Mouse (Mus musculus): Measurements from ENCODE around the gene Ets1.
A peak's percentile ranks its signal among the peaks of the same experiment; 100 is the strongest.

Gene Ets1

DNA sequence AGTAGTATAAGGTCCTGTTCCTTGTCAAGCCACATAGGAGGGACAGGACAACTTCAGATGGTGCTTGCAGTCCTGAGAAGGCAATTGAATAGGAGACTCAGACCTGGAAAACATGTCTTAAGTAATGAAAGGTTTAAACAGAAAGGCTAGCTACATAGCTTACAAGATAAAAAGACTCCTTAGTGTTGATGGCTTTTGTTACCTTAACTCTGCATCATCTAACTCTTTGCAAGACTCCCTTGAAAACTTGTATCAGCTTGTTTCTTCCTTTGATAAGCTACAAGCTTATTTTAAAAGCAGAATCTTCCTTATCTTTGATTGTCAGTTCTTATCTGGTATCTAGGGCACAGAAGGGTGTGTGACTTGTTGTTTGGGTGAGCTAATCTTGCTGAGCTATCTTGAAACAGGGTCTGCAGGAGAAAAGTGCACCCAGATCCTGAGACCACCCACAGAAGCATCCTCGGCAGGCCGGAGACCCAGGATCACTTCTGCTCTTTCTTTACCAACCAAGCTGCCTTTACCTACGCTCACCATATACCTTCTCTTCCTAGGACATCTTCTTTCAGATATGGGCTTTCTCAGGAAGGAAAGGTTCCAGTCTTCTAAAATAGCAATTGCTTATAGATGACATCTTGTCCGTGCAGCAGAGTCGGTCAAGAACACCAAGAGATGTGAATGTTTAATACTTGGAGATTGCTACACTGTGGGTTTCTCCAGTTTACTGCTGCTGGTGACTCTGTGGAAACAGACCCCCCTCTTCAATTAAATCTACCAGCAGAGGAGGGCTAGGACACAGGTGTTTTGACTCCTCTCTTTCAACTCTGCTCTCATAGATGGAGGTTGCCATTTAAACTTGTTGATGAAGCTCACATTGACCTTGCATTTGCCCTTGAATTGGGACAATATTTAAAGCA is 19.2 kb upstream of the Ets1 start:
- no peak for DNase-seq (ENCODE audit: low read depth, low spot score)

DNA sequence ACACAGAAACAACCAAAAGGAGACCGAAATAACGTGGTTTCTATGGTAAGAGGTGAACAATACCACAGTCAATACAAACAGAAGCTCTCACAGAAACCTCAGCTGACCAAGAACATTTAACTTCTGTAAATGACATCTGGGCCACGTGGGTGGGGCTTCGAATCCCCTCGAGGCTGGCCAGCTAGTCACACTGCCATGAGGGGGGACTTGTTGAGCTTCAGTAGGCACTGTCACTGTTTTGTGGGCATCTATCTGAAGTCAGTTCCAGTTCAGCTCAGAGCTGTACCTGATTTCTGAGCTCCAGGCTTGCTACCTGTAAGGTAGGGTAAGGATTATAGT is 18.6 kb upstream of the Ets1 start:
- no peak for DNase-seq (ENCODE audit: low read depth, low spot score)

DNA sequence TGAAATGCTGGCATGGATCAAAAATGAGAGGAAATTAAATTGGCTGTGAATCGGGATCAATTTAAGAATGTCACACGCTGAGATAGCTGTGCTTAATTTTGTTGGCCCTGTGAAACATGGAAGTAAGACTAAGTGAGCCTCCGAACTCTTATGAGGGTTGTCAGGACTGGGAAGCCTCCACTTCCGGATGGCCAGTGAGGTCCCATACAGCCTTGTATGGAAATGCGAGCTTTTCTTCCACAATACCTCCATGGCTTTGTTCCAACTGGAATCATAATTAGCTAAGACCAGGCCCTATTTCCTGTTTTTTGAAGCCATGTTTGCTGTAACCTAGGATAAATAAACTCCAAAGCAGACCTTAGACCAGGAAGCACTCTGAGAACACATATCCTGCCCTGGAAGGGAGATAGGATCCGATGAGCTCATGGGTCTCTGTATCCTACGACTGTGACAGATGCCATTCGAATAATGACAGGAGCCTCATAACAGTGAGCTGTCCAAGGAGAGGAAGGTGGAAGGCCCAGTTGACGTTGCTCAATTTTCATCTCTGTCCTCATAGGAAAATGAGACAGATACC is 17.4 kb upstream of the Ets1 start:
- DNase-seq (ENCODE audit: low read depth, low spot score): no peak

DNA sequence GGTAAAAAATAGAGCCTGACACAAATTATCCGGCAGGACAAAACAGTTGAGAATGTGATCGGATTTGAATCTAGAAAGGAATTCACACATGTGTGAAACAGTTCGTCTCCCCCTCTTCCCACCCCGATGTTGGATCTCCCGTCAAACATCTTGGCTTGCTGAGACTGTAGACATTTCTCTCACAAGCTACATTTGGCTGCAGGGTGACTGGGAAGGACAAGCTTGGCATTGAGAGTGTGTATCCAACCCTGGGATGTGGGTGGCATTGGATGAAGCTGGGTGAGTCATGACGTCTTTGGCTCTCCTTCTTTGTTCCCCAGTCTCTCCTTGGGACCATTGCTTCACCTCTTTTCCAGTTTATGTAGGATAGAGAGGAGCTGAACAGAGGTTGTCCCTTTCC is 16.4 kb upstream of the Ets1 start:
- peak; percentile 22 for DNase-seq (ENCODE audit: low read depth, low spot score)

DNA sequence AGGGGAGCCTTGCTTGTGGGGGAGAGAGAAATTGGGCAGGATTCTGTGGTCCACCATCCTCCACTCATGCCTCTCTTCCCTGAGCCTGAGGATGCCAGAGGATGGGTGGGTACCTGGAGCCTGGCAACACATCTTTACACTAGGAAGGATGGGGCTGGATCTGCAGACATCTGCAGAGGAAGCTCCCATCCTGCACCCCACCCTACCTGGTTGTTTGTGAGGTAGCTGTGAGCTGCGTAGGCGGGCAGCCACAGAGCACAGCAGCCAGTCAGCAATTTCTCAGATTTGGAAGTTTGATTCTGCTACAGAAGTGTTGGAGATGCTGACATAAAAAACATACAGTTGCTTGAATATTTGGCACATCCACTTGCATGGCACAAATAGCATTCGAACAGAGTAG is 15.6 kb upstream of the Ets1 start:
- DNase-seq (ENCODE audit: low read depth, low spot score): no peak

DNA sequence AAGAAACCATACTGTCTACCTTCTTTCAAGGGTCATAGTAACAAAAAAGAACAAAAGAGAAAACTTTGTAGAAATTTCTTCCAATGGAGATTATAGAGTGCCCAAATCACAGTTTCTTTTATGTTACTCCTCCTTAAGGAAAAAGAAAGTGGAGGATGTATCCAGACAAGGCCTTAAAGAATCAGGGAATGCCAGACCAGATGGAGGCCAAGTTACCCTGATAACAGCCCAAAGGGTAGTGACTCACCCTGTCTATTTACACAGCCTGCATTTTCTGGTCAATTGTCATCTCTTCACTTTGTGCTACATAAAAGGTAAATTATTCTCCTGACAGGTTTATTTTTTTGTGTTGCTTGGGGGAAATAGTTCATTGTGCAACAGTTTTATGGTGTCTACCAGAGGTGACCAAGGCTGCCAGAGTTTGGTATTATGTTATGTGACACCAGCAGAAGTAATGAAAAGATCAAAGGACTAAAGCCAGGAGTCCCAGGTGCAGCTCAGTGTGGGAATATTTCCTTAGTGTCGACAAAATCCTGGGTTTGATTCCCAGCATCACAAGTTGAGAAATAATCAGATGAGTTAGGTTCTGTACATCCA is 6.5 kb upstream of the Ets1 start:
- DNase-seq (ENCODE audit: low read depth, low spot score): peak; percentile 85

DNA sequence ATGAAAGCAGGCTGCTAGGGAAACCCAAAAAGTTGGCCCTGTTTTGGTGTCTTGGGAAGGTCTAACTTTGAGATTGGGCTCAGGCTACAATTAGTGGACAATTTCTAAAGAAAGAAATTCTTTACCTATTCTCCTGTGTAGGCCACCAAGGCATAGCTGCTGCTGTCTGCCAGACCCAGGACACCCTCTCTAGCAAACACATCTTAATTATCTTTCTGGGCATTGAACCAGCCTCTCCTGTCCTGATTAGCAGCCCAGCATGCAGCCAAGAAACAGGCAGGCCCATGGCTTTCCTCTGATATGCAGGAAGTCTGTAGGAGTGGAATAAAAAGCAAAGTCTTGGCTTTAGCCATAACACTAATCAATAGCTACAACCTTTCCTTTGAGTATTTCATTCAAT is 4.7 kb upstream of the Ets1 start:
- DNase-seq (ENCODE audit: low read depth, low spot score): no peak

DNA sequence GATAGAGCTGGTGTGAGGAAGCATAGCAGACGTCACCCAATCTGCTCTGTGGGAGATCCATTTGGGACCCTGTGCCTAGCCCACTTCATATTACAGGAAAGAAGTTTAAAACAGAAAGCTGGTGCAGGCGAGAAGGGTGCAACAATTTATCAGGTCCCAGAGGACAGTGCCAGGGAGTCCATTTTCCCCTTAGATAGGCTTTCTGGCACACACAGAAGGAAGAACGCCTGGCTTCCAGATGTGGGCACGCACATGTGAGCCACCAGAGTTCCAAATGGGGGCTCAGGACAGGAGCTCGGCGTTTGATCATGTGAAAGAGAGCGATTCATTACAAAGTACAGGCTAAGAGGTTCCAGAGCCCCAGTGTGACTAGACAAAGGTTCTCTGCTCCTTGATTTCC is 3.8 kb upstream of the Ets1 start:
- no peak for DNase-seq (ENCODE audit: low read depth, low spot score)

DNA sequence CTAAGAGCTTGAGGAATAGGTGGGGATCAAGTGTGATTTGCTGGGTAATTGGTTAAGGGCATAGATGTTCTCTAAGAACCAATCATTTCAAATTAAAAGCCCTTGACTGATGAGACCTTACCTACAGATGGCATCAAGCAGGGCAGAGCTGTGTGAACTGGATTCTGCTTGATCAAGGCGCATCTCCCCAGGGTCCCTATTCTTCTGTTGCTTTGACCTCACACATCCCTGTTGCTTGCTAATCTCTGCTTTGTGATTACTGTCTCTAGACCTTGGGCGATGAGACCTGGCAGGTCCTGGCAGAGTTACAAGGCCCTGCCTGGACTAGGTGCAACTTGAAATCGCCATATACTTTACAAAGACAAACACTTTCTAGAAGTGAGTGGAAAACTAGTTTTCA is 9.0 kb downstream of the Ets1 start:
- no peak for DNase-seq (ENCODE audit: low read depth, low spot score)

DNA sequence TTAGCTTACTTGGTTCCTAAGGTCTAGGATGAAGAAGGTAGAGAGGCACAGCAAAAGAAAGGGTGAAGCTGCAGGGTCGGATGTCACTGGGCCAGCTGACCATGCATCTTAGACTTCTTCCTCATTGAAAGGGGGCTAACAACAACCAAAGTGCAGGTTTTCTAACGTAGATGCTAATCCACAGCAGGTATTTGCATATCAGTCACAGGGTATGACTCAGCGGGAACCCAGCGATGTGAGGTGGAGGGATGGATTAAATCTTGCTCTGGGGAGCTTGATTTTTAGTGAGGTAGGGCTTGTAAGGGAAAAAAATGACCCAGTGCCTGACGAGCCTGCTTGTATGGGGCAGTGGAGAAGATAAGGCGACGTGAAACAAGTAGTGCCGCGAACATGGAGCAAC is 9.5 kb downstream of the Ets1 start:
- DNase-seq (ENCODE audit: low read depth, low spot score): peak; percentile 31

DNA sequence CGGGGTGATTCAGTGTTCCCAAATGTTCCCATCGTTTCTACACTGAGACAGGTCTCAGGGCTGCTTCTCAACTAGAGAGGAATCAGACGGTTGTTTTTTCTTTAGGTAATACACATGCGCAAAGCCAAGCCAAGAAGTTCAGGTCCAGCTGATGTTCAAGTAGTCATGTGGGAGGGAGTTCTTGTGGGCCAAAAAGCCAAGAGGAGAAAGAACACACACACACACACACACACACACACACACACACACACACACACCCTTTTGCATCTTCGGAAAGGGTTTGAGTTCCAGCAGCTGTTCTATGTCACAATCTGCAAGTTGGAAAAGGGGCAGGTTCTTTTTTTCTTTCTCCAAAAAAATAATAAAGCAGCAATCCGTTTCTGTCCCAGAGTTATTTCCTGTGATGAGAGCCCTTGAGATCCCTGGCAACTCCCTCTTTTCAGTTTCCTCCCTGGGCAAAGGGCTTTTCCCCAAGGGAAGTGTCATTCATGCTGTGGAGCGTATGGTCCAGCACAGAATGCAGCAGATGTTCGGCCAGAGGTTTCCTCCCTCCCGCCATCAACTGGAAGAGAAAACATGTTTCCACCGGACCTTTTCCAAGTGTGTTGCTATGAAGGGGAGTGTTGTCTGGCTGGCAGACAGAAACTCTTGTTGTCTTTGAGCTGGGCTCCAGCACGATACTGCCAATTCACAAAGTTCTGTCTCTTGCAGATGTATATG is 10.7 kb downstream of the Ets1 start:
- DNase-seq (ENCODE audit: low read depth, low spot score): peak; percentile 89

DNA sequence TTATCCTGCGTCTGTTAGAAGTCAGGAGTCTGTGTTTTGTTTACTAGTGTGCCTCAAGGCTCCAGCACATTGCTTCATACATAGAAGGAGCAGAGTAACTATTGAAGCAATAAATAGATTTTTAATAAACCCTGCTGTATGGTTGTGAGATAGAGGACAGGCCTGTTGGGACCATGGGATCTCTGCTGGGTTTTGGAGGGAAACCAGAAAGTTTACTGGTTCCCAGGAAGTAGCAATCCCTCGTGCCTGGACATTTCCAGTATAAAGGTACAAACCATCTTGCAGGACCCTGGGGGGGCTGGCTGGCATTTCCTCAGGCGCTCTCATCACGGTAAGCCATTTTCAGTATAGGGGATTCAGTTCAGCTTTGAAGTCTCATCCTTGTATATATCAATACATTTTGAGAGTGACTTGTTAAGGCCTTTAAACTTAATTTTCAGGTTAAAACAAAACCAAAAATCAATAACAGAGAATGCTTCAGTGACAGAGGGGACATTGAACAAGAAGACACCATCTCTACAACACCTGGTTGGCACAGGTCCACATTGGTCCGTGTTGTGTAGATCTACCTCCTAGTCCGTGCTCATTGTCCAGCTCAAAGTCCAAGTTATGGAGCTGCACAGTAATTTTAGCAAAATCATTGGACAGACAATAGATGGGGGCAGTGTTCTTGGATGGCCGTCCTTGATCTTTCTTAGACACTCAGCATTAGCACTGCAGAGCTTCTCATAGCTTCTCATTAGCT is 11.7 kb downstream of the Ets1 start:
- DNase-seq (ENCODE audit: low read depth, low spot score): no peak

DNA sequence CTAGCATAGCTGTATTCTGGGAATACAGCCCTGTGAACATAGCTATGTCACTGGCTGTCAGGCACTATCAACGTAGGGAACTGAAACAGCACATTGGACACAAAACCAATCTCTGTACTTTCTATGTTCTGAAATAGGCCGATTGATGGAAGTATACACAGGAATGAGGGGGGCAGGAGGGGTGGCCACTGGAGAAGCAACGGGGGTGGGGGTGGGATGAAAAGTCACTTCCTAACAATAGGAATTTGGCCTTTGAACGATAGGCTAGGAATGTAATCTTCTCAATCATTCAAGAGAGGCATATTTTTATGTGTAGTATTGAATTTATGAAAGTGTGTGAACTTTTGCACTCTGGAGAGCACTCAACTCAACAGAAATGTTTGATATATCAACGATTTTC is 12.3 kb downstream of the Ets1 start:
- DNase-seq (ENCODE audit: low read depth, low spot score): no peak

DNA sequence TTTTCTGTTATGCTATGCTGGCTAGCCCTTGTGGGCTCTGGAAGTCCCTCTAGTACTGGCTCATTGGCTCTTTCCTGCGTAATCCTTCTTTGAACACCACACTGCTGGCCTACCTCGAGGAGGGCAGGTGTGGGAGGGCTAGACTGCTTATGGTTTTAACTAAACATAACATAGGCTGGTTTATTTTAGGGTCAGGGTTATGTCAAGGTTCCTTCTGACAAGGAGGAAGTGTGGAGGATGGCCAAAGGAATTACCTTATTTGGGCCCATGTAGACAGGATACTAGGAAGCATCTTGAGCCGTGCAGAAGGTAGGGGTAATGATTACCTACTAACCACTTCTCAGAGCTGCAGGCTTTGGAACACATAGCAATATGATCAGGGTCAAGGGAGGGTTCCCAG is 14.7 kb downstream of the Ets1 start:
- DNase-seq (ENCODE audit: low read depth, low spot score): no peak

DNA sequence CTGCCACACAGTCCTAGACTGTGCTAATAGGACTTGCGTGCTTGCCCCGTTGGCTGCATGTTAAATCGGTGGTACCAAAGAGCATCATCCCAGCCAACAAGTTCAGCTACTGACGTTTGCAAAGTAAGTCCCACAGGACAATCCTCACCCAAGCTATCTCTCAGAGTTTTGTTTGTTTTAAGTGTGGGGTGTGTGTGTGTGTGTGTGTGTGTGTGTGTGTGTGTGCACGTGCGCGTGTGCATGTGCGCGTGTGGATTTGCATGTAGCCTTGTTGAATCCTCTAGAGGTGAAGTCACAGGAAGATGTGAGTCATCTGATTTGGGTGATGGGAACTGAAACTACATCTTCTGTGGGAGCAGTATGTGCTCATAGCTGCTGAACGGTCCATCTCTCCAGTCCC is 16.1 kb downstream of the Ets1 start:
- DNase-seq (ENCODE audit: low read depth, low spot score): no peak

DNA sequence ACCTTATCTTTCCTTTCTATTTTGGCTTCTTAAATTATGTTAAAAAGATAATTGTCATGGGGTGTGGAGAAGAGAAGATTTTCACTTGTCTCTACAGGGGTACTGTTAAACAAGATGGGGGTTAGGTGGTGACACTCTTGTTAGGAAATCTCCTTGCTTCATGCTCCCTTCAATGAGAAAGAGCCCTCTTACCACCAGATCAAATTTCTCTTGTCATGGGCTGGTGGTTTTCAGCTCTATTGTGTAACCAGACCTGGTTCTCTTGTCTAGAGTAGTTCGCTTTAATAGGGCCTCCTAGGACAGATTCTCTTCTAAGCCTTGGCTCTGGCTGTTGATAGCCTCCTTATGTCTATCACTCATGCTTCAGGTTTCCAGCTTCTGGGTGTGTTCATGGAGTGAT is 18.3 kb downstream of the Ets1 start:
- no peak for DNase-seq (ENCODE audit: low read depth, low spot score)

DNA sequence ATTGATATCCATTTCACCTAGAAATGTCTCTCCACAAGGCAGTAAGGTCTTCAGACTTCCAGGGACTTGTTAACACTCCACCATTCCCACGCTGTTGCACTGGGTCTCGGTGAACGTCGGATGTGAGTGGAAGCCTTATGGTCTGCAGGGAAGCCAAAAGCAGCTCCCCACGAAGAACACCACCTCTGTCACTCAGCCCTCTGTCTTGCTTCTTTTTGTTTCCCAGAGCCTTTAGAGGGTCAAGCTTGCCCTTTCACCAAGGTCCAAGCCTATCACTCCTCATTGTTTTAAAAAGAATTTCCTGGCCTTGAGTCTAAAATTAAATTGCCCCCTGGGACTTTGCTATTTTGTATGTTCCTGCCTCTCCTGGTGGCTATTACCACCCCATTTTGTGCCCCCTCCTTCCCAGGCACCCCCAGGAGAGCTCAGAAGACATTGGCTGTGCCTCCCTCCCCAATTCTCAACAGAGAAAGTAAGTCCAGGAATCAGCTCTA is 20.4 kb downstream of the Ets1 start:
- no peak for DNase-seq (ENCODE audit: low read depth, low spot score)

DNA sequence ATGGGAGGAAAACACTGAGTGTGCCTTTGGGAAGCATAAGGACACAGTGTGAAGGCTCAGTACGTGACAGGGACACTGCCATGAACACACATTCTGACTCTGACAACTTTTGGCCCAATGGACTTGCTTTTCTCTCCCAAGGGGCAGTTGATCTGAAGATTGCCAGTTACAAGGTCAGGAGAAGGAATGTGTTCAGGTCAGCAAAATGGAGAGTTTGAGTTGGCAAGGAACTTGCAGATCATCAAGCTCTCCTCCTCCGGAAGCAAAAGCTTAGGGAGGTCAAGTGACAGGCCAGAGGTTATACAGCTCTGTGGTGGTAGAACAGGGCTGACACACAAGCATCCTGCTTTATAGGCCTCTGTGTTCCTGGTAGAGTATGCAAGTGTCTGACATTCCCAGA is 21.1 kb downstream of the Ets1 start:
- no peak for DNase-seq (ENCODE audit: low read depth, low spot score)

DNA sequence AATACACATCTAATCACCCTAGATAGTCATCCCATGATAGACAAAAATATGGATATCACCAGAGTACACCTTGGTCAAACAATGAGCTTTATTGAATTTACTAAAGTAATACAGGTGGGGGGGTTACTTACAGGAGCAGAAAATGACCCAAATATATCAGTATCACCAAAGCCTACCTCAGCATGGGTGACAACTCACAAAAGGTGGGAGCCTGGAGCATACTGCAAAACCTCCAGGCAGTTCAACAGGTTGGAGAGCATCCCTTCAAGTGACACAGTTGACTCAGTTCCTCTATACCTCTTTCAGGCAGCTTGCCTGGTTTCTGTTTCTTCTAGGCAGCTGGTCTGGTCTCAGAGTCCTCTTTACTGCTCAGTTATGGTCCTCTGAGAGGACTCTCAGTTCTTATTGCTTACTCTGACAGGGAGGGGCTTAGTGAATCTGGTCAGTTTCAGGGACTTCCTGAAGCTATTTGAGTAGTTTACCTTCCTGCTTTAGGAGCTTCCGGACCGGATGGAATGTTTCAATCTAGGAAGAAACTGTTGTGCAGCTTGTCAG is 24.5 kb downstream of the Ets1 start:
- DNase-seq (ENCODE audit: low read depth, low spot score): no peak

DNA sequence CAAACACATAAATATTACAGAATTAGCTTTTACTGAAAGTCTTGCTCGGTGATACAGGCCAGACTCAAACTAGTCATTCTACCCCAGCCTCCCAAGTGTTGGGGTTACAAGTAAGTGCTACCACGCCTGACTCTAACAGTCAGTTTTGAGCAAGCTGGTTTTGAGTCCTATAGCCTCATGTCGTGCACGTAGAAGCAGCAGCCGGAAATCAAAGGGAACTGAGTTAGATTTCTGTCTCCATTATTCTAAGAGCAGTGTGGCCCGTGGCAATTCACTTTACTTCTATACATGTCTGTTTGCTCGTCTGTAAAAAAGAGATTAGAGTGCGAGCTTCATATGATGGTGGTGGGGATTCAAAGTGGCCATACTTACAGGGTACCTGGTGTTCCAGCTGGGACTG is 25.1 kb downstream of the Ets1 start:
- DNase-seq (ENCODE audit: low read depth, low spot score): no peak

DNA sequence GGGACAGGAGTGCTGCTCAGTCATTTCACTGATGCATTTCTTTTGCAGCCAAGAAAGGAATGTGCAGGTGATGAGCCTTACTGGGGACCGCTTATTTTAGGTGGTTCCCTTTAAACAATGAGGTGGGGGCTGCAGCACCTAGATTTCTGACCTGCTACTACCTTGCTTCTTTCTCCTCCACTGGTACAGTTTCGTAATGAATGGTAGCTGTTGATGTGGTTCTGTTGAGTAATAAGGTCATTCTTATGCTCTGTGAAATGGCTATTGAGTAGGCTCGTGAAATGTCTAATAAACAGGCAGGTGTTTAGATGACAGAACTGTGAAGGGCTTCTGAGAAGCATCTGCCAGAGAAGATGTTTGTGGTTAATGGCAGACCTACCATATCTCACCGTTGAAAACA is 25.5 kb downstream of the Ets1 start:
- DNase-seq (ENCODE audit: low read depth, low spot score): no peak

All from 3T3-L1 (cell line).